Mouse (Mus musculus) MEL (cell line): ENCODE data around the gene Prrg2.

Source experiments
- MEF2A ChIP-seq: IDR thresholded peaks from 2 replicates; pipeline ENCODE4 v1.6.1; 2014; ENCODE audit warnings: low read depth, mild to moderate bottlenecking, inconsistent platforms, low read length, improper control_type of control experiment; ENCODE audit not compliant: poor library complexity, insufficient replicate concordance, severe bottlenecking; ENCODE audit errors: extremely low read depth
- TBP ChIP-seq: IDR thresholded peaks from 2 replicates; pipeline ENCODE4 v1.8.0; 2011; ENCODE audit warnings: low read depth, low read length, improper control_type of control experiment
- USF1 ChIP-seq: IDR thresholded peaks from 2 replicates; pipeline ENCODE4 v1.6.1; 2014; ENCODE audit warnings: low read depth, mild to moderate bottlenecking, inconsistent platforms, low read length, improper control_type of control experiment, moderate library complexity

DNA sequence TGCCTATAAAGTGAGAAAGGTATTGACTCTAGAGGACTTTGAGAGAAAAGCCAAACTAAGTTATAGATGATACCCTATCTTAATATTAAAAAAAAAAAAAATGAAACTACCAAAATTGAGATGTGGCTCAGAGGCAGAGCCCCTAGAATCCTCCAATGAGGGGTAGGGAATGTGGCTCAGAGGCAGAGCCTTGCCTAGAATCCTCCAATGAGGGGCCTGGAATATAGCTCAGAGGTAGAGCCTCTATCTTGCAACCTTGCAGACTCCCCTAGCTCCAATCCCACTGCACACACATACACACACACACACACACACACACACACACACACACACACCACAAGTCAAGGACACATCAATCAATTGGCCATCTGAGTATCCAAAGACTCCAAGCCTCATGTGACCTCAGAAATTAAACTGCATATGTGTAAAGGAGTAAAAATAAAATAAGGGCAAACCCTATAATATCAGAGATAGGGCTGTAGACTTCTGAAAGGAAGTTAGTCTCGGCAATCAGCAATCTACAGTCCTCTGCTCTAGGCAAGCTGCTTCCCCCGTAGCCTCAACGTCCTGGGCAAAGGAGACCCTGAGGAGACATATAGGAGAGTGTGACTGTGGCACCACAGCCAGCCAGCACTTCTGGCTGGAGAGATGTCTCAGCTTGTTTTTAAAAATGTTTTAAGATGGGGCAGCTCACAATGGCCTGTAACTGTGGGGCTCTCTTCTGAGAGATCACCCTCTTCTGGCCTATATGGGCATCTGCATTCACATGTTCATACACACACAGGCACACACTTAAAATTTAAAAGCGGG, 4.9 kb upstream of the Prrg2 start:
- TF ChIP-seq TBP (peak; percentile 46; the same call in 1 of the 2 replicates), MEF2A (no peak), USF1 (peak; percentile 40; the same call in 1 of the 2 replicates)
